Mouse (Mus musculus) testis, adult 2 months (tissue): ENCODE results near the gene Ccdc97. TPM values are rescaled to one million over a fixed set of nuclear protein-coding genes. Genes with fewer than 3 reads are reported as not detected.

ENCODE experiments used
- H3K27ac ChIP-seq: fragments of 200-500 bp; 2 replicates; pipeline ENCODE4 v1.5.1; 2012; ENCODE audit warnings: low read depth, low read length; ENCODE audit not compliant: control insufficient read depth, insufficient read depth
- H3K27me3 ChIP-seq: fragments of 200-500 bp; 2 replicates; pipeline ENCODE4 v1.6.1; 2012; ENCODE audit warnings: mild to moderate bottlenecking, low read length, moderate library complexity; ENCODE audit not compliant: control insufficient read depth, insufficient read depth
- H3K36me3 ChIP-seq: fragments of 200-500 bp; 2 replicates; pipeline ENCODE4 v1.6.1; 2012; ENCODE audit warnings: mild to moderate bottlenecking, low read length; ENCODE audit not compliant: control insufficient read depth, insufficient read depth
- H3K4me1 ChIP-seq: fragments of 200-500 bp; 2 replicates; pipeline ENCODE4 v1.6.1; 2012; ENCODE audit warnings: low read length; ENCODE audit not compliant: control insufficient read depth, insufficient read depth
- H3K4me3 ChIP-seq: fragments of 200-500 bp; 2 replicates; pipeline ENCODE4 v1.5.1; 2012; ENCODE audit warnings: low read depth, mild to moderate bottlenecking, low read length, moderate library complexity, mixed read lengths; ENCODE audit not compliant: control insufficient read depth
- CTCF ChIP-seq: fragments of 200-500 bp; IDR thresholded peaks from 2 replicates; pipeline ENCODE4 v1.5.1; 2012; ENCODE audit warnings: low read depth, mild to moderate bottlenecking, inconsistent platforms, low read length, moderate library complexity; ENCODE audit not compliant: control insufficient read depth, insufficient read depth, insufficient replicate concordance
- POLR2A ChIP-seq: fragments of 200-500 bp; IDR thresholded peaks from 2 replicates; pipeline ENCODE4 v1.6.1; 2012; ENCODE audit warnings: low read depth, mild to moderate bottlenecking, inconsistent platforms, low read length, moderate library complexity; ENCODE audit not compliant: control insufficient read depth
- polyA plus RNA-seq: library from polyadenylated mRNA; depleted of rRNA; stranded (reverse); fragments of >200 nt; gene quantifications from 2 replicates; pipeline ENCODE4 v1.2.3, GENCODE M21; 2012

The Ccdc97 gene
- polyA plus RNA-seq, 1 experiment: 74.3 TPM

GRCm38 (mm10) chr7:25687811-25688401, 31.0 kb downstream of the Ccdc97 start:
- Histone ChIP-seq H3K27ac (peak overlapping the region; percentile 19), H3K4me3 (peak overlapping the region; percentile 82), H3K4me1 (peaks cover 27% of the 10 kb centered on the region), H3K36me3 (no peaks in the 10 kb centered on the region), H3K27me3 (no peaks in the 10 kb centered on the region)
- no peak for TF ChIP-seq CTCF
- TF ChIP-seq POLR2A: 0 out of 2 replicates have a peak, but pooled peaks have one; percentile 19

- H3K4me1 ChIP-seq: peaks cover 27% of the 10 kb centered on the region
- H3K4me3 ChIP-seq: peak within 1 kb of the TSS; percentile 82
- no peaks in the 10 kb centered on the region for H3K27me3 ChIP-seq
- H3K36me3 ChIP-seq: no peaks in the 10 kb centered on the region
- H3K27ac ChIP-seq: peak within 1 kb of the TSS; percentile 5
- TF ChIP-seq CTCF (peak; percentile 34; the same call in 1 of the 2 replicates), POLR2A (no peak; the same call in none of the 2 replicates)
Measured at GRCm38 (mm10) chr7:25686680-25687531, 32.0 kb downstream of the Ccdc97 start, which contains the start of gene Tgfb1. Gene Tgfb1 (plus strand): TSS chr7:25687002.

GRCm38 (mm10) chr7:25685926-25686470, 32.9 kb downstream of the Ccdc97 start:
- Histone ChIP-seq H3K4me3 (no peak overlapping the region; the same call in 1 of the 2 replicates), H3K27ac (no peak overlapping the region), H3K36me3 (no peaks in the 10 kb centered on the region), H3K4me1 (peaks cover 33% of the 10 kb centered on the region), H3K27me3 (no peaks in the 10 kb centered on the region)
- TF ChIP-seq POLR2A (no peak), CTCF (no peak)

- no peaks in the 10 kb centered on the region for H3K27me3 ChIP-seq
- TF ChIP-seq CTCF (no peak), POLR2A (no peak)
- no peaks in the 10 kb centered on the region for H3K36me3 ChIP-seq
- no peak overlapping the region for H3K27ac ChIP-seq
- peaks cover 34% of the 10 kb centered on the region for H3K4me1 ChIP-seq
- no peak overlapping the region for H3K4me3 ChIP-seq
Measured at GRCm38 (mm10) chr7:25684659-25685058, 34.2 kb downstream of the Ccdc97 start.

DNA sequence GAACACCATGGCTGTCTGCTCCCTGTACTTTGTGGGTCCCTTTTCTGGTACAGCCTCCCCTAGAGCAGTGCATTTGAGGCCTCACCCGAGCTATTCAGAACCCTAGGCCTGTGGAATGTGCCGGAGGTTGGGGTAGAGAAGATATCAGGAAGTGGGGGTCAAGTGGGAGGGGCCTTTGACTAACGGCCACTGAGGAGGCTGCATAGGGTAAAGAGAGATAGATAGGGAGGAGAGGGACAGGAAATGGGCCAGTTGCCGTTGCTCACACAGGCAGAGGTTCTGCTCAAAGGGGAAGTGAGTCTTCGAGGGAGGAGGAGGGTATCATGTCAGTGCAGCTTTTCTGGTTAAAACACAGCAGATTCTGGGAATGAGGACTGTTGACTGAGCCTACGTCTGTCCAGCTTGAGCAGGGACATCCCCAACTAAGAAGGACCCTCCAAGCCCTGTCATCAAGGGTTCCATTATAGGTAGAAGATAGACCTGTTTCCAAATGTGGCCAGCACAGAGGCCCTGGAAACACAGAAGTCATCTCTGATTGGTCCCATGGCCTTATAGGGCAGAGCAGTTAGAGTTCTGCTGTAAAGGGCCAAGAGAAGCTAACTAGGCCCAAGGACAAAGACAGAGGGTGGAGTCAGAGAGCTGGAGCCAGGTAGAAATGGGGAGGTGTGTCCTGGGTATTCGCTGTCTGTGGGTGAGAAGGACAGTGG, 35.3 kb downstream of the Ccdc97 start:
- no peak for TF ChIP-seq POLR2A
- TF ChIP-seq CTCF: no peak
- no peak overlapping the region for H3K27ac ChIP-seq
- H3K36me3 ChIP-seq: no peaks in the 10 kb centered on the region
- H3K27me3 ChIP-seq: no peaks in the 10 kb centered on the region
- H3K4me1 ChIP-seq: peaks cover 25% of the 10 kb centered on the region
- H3K4me3 ChIP-seq: no peak overlapping the region

DNA sequence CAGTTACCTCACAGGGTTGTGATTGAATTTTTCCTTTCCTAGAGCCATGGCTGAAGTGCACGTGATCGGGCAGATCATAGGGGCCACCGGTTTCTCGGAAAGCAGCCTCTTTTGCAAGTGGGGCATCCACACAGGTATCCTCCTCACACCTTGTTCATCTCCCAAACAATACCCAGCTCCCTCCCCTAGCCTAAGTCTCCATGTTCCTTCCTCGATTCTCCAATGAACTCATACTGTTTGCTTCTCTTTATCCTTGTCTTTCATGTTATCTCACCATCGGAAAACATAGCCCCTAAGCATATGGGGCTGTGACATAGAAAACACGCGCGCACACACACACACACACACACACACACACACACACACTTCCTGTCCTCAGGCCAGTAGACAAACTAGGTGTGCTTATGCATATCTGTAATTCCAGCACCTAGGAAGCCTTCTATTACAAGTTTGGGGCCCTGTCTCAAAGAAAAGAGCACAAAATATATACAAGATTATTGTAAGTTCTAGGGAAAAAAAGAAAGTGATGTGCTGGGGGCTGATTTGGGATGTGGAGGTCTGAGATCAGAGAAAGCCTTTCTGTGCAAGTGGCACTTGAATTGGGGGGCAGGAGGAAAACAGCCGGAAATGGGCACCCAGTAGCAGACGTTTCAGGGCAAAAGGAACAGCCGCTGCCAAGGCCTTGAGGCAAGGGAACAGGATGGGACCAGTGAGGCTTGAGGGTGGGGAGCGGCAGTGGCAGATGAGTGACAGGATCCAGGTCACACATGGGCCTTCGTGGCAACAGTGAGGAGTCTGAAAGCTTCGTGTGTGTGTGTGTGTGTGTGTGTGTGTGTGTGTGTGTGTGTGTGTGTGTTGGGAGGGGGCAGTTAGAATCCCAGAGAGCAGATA, 37.3 kb downstream of the Ccdc97 start:
- Histone ChIP-seq H3K27ac (0 out of 2 replicates have a peak overlapping the region, but pooled peaks have one; percentile 19), H3K27me3 (no peaks in the 10 kb centered on the region), H3K4me1 (peaks cover 22% of the 10 kb centered on the region), H3K4me3 (peak overlapping the region; percentile 57), H3K36me3 (no peaks in the 10 kb centered on the region)
- no peak for TF ChIP-seq CTCF
- TF ChIP-seq POLR2A: no peak
